Mouse (Mus musculus): ENCODE measurements around the gene Hist1h4k. TPM values are rescaled to one million over a fixed set of nuclear protein-coding genes. Genes with fewer than 3 reads are reported as not detected.

Gene Hist1h4k
- 100 to 1,000 TPM; 328 to 393 TPM for total RNA-seq (2023)

GRCm38 (mm10) chr13:21750159-21751017 is at the start of gene Hist1h4k:
TSS of gene Hist1h4k (minus strand) at chr13:21750505.

DNA sequence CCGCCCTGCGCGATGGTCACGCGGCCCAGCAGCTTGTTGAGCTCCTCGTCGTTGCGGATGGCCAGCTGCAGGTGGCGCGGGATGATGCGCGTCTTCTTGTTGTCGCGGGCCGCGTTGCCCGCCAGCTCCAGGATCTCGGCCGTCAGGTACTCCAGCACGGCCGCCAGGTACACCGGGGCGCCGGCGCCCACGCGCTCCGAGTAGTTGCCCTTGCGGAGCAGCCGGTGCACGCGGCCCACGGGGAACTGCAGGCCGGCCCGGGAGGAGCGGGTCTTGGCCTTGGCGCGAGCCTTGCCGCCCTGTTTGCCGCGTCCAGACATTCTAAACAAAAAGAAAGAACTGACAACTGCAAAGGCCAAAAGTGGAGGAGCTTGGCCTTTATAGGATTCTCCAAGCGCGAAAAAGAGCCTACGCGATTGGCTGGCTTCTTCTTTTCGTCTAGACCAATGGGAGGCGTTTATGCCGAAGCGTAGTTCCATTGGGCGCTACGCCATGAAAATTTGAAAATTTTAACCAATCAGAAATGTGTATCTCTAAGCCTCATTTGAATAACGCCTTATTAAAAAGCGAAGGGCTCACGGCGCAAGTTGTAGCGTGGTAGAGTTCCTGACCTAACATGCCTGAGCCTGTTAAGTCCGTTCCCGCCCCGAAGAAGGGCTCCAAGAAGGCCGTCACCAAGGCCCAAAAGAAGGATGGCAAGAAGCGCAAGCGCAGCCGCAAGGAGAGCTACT is 36.8 kb upstream of the Hist1h4k start, which contains the start of the genes Hist1h2an and Hist1h2bp:
TSS of gene Hist1h2an (minus strand) at position 320 of the 731 bp plus-strand sequence.
TSS of gene Hist1h2bp (plus strand) at position 563 of the 731 bp plus-strand sequence.

DNA sequence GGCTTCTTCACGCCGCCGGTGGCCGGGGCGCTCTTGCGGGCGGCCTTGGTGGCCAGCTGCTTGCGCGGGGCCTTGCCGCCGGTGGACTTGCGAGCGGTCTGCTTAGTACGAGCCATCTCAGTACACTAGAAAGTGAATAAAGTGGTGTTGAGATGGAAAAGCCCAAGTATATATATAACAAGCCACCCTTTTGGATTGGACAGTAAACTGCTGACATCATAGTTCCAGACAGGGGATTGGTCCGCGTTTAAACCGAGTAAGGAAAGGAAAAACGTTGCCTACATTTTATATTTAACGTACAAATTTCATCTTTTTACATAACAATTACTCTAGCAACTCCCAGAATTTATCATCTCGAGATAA is 32.9 kb upstream of the Hist1h4k start, which contains the start of gene Hist1h3i:
TSS of gene Hist1h3i (minus strand) at position 116 of the 363 bp plus-strand sequence.

GRCm38 (mm10) chr13:21779767-21780731 is 29.7 kb upstream of the Hist1h4k start, which contains the start of gene Hist1h1b:
TSS of gene Hist1h1b (minus strand) at chr13:21780625.

DNA sequence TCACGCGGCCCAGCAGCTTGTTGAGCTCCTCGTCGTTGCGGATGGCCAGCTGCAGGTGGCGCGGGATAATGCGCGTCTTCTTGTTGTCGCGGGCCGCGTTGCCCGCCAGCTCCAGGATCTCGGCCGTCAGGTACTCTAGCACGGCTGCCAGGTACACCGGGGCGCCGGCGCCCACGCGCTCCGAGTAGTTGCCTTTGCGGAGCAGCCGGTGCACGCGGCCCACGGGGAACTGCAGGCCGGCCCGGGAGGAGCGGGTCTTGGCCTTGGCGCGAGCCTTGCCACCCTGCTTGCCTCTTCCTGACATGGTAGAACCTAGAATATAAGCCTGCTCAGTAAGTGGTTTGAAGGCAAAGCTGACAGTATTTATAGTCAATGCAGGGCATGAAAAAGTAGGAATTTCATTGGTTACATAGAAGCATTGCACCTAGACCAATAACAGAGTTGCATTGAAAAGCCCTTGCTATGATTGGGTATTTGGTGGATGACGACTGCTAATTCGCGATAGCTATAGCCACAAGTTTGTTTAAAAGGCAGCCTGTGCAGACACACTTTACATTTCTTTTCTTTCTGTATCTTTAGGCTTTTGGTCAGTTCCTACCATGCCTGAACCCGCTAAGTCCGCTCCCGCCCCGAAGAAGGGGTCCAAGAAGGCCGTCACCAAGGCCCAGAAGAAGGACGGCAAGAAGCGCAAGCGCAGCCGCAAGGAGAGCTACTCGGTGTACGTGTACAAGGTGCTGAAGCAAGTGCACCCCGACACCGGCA is 3.4 kb upstream of the Hist1h4k start, which contains the start of the genes Hist1h2ak and Hist1h2bn:
TSS of gene Hist1h2ak (minus strand) at position 304 of the 762 bp plus-strand sequence.
TSS of gene Hist1h2bn (plus strand) at position 600 of the 762 bp plus-strand sequence.

DNA sequence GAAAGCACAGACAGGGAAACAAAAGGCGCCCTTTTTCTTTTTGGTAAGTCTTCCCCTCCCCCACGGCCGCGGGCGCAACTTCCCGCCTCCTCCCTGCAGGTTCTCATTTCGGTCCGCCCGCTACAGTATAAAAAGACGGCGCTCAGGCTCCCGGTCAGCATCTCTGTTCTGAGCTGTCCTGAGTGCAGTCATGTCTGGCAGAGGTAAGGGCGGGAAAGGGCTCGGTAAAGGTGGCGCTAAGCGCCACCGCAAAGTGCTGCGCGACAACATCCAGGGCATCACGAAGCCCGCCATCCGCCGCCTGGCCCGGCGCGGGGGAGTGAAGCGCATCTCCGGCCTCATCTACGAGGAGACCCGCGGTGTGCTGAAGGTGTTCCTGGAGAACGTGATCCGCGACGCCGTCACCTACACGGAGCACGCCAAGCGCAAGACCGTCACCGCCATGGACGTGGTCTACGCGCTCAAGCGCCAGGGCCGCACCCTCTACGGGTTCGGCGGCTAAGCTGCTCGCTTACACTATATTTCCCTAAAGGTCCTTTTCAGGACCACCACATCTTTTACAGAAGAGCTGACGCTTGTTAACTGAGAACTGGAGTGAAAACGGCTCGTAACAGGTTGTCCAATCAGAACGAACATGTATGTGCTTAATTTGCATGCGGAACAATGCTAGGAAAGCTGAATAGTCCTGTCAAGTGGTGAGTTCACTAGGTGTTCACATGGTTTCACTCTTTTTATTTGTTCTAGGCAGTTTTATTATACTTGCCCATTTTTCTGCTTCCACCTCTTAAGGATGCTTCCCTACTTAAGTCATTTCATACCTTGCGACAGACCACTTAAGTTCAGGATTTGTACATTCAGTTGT is 15.2 kb downstream of the Hist1h4k start, which contains the start of gene Hist1h4j:
TSS of gene Hist1h4j (plus strand) at position 159 of the 862 bp plus-strand sequence.

DNA sequence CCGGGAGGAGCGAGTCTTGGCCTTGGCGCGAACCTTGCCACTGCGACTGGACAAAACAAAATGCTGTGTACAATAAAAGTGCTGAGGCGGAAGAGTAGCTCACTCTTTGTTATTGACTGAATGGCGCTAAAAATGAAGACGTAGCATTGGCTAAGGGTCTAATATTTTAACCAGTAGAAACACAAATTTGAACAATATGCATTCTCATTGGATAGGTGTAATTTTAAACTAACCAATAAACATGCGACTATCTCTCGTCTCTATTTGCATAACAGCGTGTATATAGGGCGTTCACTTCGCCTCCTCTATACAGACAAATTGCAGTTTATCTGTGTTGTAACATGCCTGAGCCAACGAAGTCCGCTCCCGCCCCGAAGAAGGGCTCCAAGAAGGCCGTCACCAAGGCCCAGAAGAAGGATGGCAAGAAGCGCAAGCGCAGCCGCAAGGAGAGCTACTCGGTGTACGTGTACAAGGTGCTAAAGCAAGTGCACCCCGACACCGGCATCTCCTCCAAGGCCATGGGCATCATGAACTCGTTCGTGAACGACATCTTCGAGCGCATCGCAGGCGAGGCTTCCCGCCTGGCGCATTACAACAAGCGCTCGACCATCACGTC is 28.4 kb downstream of the Hist1h4k start, which contains the start of gene Hist1h2bm:
TSS of gene Hist1h2bm (plus strand) at position 288 of the 616 bp plus-strand sequence.

GRCm38 (mm10) chr13:21717397-21718357 is 32.6 kb downstream of the Hist1h4k start, which contains the start of gene Hist1h3h:
TSS of gene Hist1h3h (plus strand) at chr13:21717659.

DNA sequence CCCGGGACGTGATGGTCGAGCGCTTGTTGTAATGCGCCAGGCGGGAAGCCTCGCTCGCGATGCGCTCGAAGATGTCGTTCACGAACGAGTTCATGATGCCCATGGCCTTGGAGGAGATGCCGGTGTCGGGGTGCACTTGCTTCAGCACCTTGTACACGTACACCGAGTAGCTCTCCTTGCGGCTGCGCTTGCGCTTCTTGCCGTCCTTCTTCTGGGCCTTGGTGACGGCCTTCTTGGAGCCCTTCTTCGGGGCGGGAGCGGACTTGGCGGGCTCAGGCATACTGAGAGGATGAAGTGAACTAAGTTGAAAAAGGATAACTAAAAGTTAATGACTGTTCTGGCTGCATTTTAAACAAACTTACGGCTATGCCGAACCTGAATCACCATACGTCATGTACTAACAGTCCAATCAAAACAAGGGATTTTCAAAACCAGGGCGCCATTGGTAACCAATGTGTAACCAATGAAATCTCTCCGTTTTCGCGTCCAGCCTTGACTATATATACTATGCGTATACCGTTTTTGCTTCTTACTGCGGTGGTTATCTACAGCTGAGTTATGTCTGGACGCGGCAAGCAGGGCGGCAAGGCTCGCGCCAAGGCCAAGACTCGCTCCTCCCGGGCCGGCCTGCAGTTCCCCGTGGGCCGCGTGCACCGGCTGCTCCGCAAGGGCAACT is 34.3 kb downstream of the Hist1h4k start, which contains the start of the genes Hist1h2bl and Hist1h2ai:
TSS of gene Hist1h2bl (minus strand) at position 280 of the 676 bp plus-strand sequence.
TSS of gene Hist1h2ai (plus strand) at position 559 of the 676 bp plus-strand sequence.

Other genes with a start within 250 kb of the Hist1h4k start
- 10 to 100 TPM; 11.7 to 12.4 TPM for gene Gm11273, start 249.1 kb downstream of the Hist1h4k start, total RNA-seq (2023)
- 10 to 100 TPM; 12.2 to 23.2 TPM for gene Zkscan8, start 219.4 kb downstream of the Hist1h4k start, total RNA-seq (2023)
- not detected for gene Olfr1366, start 207.7 kb downstream of the Hist1h4k start, total RNA-seq (2023)
- gene Olfr1535, start 190.6 kb downstream of the Hist1h4k start, total RNA-seq (2023), result not detected
- not detected for gene Olfr1364, start 168.7 kb downstream of the Hist1h4k start, total RNA-seq (2023)
- not detected for gene Olfr1362, start 136.5 kb downstream of the Hist1h4k start, total RNA-seq (2023)
- gene Olfr11, start 108.0 kb downstream of the Hist1h4k start, total RNA-seq (2023), result not detected
- gene Olfr1361, start 87.1 kb downstream of the Hist1h4k start, total RNA-seq (2023), result not detected
- gene Olfr1360, start 73.1 kb downstream of the Hist1h4k start, total RNA-seq (2023), result not detected
- gene Olfr1359, start 52.4 kb downstream of the Hist1h4k start, total RNA-seq (2023), result not detected
- 100 to 1,000 TPM; 101 to 113 TPM for gene Hist1h2bl, start 34.4 kb downstream of the Hist1h4k start, total RNA-seq (2023)
- 100 to 1,000 TPM; 114 to 126 TPM for gene Hist1h2ai, start 34.1 kb downstream of the Hist1h4k start, total RNA-seq (2023)
- 100 to 1,000 TPM; 156 to 168 TPM for gene Hist1h3h, start 32.8 kb downstream of the Hist1h4k start, total RNA-seq (2023)
- gene Hist1h2bm, start 28.5 kb downstream of the Hist1h4k start, total RNA-seq (2023), result 10 to 100 TPM in 1 of 2 experiments, 1 to 10 TPM in 1; 7.6 to 10.7 TPM
- 10 to 100 TPM; 18.4 to 18.5 TPM for gene Hist1h4j, start 15.4 kb downstream of the Hist1h4k start, total RNA-seq (2023)
- 10 to 100 TPM; 44.3 to 63.1 TPM for gene Hist1h2ak, start 3.3 kb upstream of the Hist1h4k start, total RNA-seq (2023)
- 100 to 1,000 TPM; 110 to 111 TPM for gene Hist1h2bn, start 3.6 kb upstream of the Hist1h4k start, total RNA-seq (2023)
- 10 to 100 TPM; 75.2 to 83.5 TPM for gene Hist1h1b, start 30.1 kb upstream of the Hist1h4k start, total RNA-seq (2023)
- gene Hist1h3i, start 32.9 kb upstream of the Hist1h4k start, total RNA-seq (2023), result 100 to 1,000 TPM; 223 to 298 TPM
- 10 to 100 TPM; 41.7 to 54.0 TPM for gene Hist1h2an, start 36.7 kb upstream of the Hist1h4k start, total RNA-seq (2023)
- 10 to 100 TPM; 52.4 to 61.6 TPM for gene Hist1h2bp, start 37.0 kb upstream of the Hist1h4k start, total RNA-seq (2023)
- gene Hist1h2bq, start 59.7 kb upstream of the Hist1h4k start, total RNA-seq (2023), result 100 to 1,000 TPM; 251 to 269 TPM
- 100 to 1,000 TPM; 319 to 332 TPM for gene Hist1h2ao, start 60.0 kb upstream of the Hist1h4k start, total RNA-seq (2023)
- 100 to 1,000 TPM; 475 to 486 TPM for gene Hist1h4m, start 61.2 kb upstream of the Hist1h4k start, total RNA-seq (2023)
- 100 to 1,000 TPM in 1 of 2 experiments, 10 to 100 TPM in 1; 62.8 to 128 TPM for gene Hist1h4n, start 81.7 kb upstream of the Hist1h4k start, total RNA-seq (2023)
- gene Hist1h2ap, start 83.0 kb upstream of the Hist1h4k start, total RNA-seq (2023), result 10 to 100 TPM; 73.3 to 83.2 TPM
- 100 to 1,000 TPM; 244 to 262 TPM for gene Hist1h2br, start 83.2 kb upstream of the Hist1h4k start, total RNA-seq (2023)
- gene Zfp184, start 194.6 kb upstream of the Hist1h4k start, total RNA-seq (2023), result 1 to 10 TPM; 1.5 to 2.3 TPM
- gene Pom121l2, start 230.7 kb upstream of the Hist1h4k start, total RNA-seq (2023), result not detected

All from B cell, adult 67 days (primary cell).